Mouse (Mus musculus) heart, adult 2 months (tissue): ENCODE results near the gene Actb. TPM values are rescaled to one million over a fixed set of nuclear protein-coding genes. Genes with fewer than 3 reads are reported as not detected.

Experiments
- DNase-seq, 2 experiments: peaks; one replicate each; pipeline ENCODE4 v3.0.0; 2021
- H3K27ac ChIP-seq: fragments of 200-600 bp; 2 replicates; pipeline ENCODE4 v1.8.1; 2022
- H3K27me3 ChIP-seq: fragments of 200-500 bp; 2 replicates; pipeline ENCODE4 v1.6.1; 2012; ENCODE audit warnings: mild to moderate bottlenecking, low read length, inconsistent platforms, mixed read lengths; ENCODE audit not compliant: control insufficient read depth, insufficient read depth
- H3K36me3 ChIP-seq: fragments of 200-500 bp; 2 replicates; pipeline ENCODE4 v1.6.1; 2012; ENCODE audit warnings: low read length, inconsistent platforms; ENCODE audit not compliant: control insufficient read depth, insufficient read depth
- H3K4me1 ChIP-seq: fragments of 200-500 bp; 2 replicates; pipeline ENCODE4 v1.6.1; 2011; ENCODE audit warnings: low read length; ENCODE audit not compliant: control insufficient read depth, insufficient read depth
- H3K4me3 ChIP-seq: fragments of 200-600 bp; 2 replicates; pipeline ENCODE4 v1.8.1; 2022
- H3K79me2 ChIP-seq: fragments of 200-500 bp; replicated peaks from 2 replicates; pipeline ENCODE4 v1.6.1; 2012; ENCODE audit warnings: mild to moderate bottlenecking, inconsistent platforms, low read length, moderate library complexity, mixed read lengths; ENCODE audit not compliant: control insufficient read depth, insufficient read depth
- H3K9ac ChIP-seq: fragments of 200-500 bp; 2 replicates; pipeline ENCODE4 v1.6.1; 2012; ENCODE audit warnings: low read depth, mild to moderate bottlenecking, control low read depth, inconsistent platforms, low read length, mixed read lengths
- CTCF ChIP-seq: fragments of 200-600 bp; IDR thresholded peaks from 2 replicates; pipeline ENCODE4 v1.8.1; 2022; ENCODE audit warnings: antibody characterized with exemption, mild to moderate bottlenecking, moderate library complexity
- EP300 ChIP-seq: fragments of 200-500 bp; IDR thresholded peaks from 2 replicates; pipeline ENCODE4 v1.6.1; 2011; ENCODE audit warnings: low read depth, low read length, control low read depth; ENCODE audit not compliant: insufficient read depth
- POLR2A ChIP-seq: fragments of 200-500 bp; IDR thresholded peaks from 2 replicates; pipeline ENCODE4 v1.6.1; 2011; ENCODE audit warnings: mild to moderate bottlenecking, low read depth, low read length, control low read depth; ENCODE audit not compliant: insufficient read depth
- WGBS: fragments of 180-500 bp; shearing (Covaris S2); methylation state at CpG from one replicate; pipeline ENCODE4 v1.1.7; 2018; 5-methylcytosine and 5-hydroxymethylcytosine counted together
- intact Hi-C: fragments of 180-260 bp; cut with DNase I; formaldehyde crosslinking; loops from one replicate; pipeline ENCODE4 v1.15.1; 2025
- polyA plus RNA-seq: library from polyadenylated mRNA; depleted of rRNA; stranded (reverse); fragments of >200 nt; gene quantifications from 2 replicates; pipeline ENCODE4 v1.2.3, GENCODE M21; 2012
- total RNA-seq, 2 experiments: library from RNA; stranded (reverse); gene quantifications; 2 replicates each; pipeline ENCODE4 v1.2.3; 2021

Actb gene
- total and polyA plus RNA-seq, 3 experiments: 679 to 1,148 (median 987) TPM

GRCm38 (mm10) chr5:142881936-142882335, 24.6 kb downstream of the Actb start:
- TF ChIP-seq EP300 (no peak), CTCF (no peak), POLR2A (no peak)
- Histone ChIP-seq H3K79me2 (no peaks in the 10 kb centered on the region), H3K27me3 (no peaks in the 10 kb centered on the region), H3K27ac (no peak overlapping the region), H3K9ac (no peak overlapping the region), H3K36me3 (no peaks in the 10 kb centered on the region), H3K4me3 (no peak overlapping the region), H3K4me1 (peaks cover 13% of the 10 kb centered on the region)
- intact Hi-C loops: loop anchor here (2.0 kb wide), 1 partner anchor 23 kb away; no protein-coding TSS in a partner anchor
- no peak for DNase-seq
- WGBS: 51% methylated on average over 8 of the region's 8 CpGs

DNA sequence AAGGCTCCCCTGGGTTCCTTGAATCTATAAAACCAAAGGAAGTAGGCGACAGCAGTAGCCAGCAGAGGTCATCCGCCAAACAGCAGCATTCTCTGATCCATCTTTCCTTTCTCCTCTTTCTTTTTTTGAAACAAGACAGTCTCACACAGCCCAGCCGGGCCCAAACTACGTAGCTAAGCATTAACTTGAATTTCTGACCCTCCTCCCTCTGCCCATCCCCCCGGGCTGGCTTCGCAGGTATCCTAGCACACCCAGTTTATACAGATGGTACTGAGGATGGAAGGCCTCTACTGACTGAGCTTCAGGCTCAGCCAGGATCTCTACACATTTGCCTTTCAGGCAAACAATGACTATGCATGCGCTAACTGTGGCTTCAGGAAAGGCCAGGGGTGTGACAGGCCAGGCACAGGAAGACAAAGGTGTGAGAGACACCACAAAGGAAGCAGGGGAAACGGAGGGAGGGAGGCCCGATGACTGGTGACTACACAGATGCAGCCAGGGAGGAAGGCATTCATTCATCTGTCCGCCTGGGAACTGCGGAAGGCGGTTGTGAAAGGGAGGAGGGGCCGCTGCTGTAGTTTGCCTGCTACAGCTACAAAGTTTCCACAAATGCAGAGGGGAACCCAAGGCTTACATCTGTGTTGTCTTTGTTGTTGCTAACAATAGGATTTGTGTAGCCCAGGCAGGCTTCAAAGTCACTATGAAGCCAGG, 25.6 kb downstream of the Actb start:
- H3K4me1 ChIP-seq: peaks cover 13% of the 10 kb centered on the region
- intact Hi-C loops: loop anchor here (2.0 kb wide), 1 partner anchor 24 kb away; no protein-coding TSS in a partner anchor

GRCm38 (mm10) chr5:142880246-142880645, 26.3 kb downstream of the Actb start:
- Histone ChIP-seq H3K79me2 (no peaks in the 10 kb centered on the region), H3K9ac (no peak overlapping the region), H3K4me3 (no peak overlapping the region), H3K27me3 (no peaks in the 10 kb centered on the region), H3K4me1 (peaks cover 13% of the 10 kb centered on the region), H3K27ac (no peak overlapping the region), H3K36me3 (no peaks in the 10 kb centered on the region)
- intact Hi-C loops: loop anchor here (2.0 kb wide), 1 partner anchor 25 kb away; no protein-coding TSS in a partner anchor
- WGBS: 80% methylated on average over 6 of the region's 6 CpGs
- no peak for TF ChIP-seq CTCF
- TF ChIP-seq POLR2A: no peak
- no peak for TF ChIP-seq EP300
- DNase-seq: no peak

More for the DNA sequence above, 25.6 kb downstream of the Actb start:
- Histone ChIP-seq H3K36me3 (no peaks in the 10 kb centered on the region), H3K27me3 (no peaks in the 10 kb centered on the region), H3K79me2 (no peaks in the 10 kb centered on the region), H3K4me3 (no peak overlapping the region), H3K27ac (peak overlapping the region; percentile 19; the same call in 1 of the 2 replicates), H3K9ac (no peak overlapping the region)
- TF ChIP-seq EP300 (peak; percentile 35; the same call in 1 of the 2 replicates), POLR2A (no peak), CTCF (no peak)
- peak in 1 of 2 experiments; percentile 57 for DNase-seq
- 50% methylated on average over 13 of the region's 13 CpGs for WGBS

- Histone ChIP-seq H3K36me3 (no peaks in the 10 kb centered on the region), H3K79me2 (no peaks in the 10 kb centered on the region), H3K27me3 (no peaks in the 10 kb centered on the region), H3K27ac (no peak overlapping the region), H3K4me3 (no peak overlapping the region), H3K9ac (no peak overlapping the region), H3K4me1 (peaks cover 13% of the 10 kb centered on the region)
- intact Hi-C loops: loop anchor here (1.0 to 5.0 kb wide), 7 partner anchors 16 to 187 kb away; partner anchors contain the start of gene Fbxl18
- 57% methylated on average over 8 of the region's 8 CpGs for WGBS
- DNase-seq: peak; percentile 78 to 79
- TF ChIP-seq EP300: peak; percentile 96
- no peak for TF ChIP-seq POLR2A
- TF ChIP-seq CTCF: peak; percentile 87
Observed at GRCm38 (mm10) chr5:142879318-142880175, 27.0 kb downstream of the Actb start.

- peak in 1 of 2 experiments; percentile 47 for DNase-seq
- Histone ChIP-seq H3K27me3 (no peaks in the 10 kb centered on the region), H3K79me2 (no peaks in the 10 kb centered on the region), H3K4me3 (no peak overlapping the region), H3K36me3 (no peaks in the 10 kb centered on the region), H3K9ac (no peak overlapping the region), H3K4me1 (peaks cover 13% of the 10 kb centered on the region), H3K27ac (no peak overlapping the region)
- intact Hi-C loops: loop anchor here (1.0 to 5.0 kb wide), 3 partner anchors 56 to 158 kb away; no protein-coding TSS in a partner anchor
- TF ChIP-seq EP300: no peak
- no peak for TF ChIP-seq CTCF
- TF ChIP-seq POLR2A: no peak
- 64% methylated on average over 15 of the region's 15 CpGs for WGBS
Observed at GRCm38 (mm10) chr5:142878570-142878969, 28.0 kb downstream of the Actb start.
